Mouse (Mus musculus): ENCODE measurements around the gene Pax2. TPM values are rescaled to one million over a fixed set of nuclear protein-coding genes. Genes with fewer than 3 reads are reported as not detected.

Pax2 gene
- polyA plus RNA-seq, 1 experiment from 2014 or later: 198 TPM

DNA sequence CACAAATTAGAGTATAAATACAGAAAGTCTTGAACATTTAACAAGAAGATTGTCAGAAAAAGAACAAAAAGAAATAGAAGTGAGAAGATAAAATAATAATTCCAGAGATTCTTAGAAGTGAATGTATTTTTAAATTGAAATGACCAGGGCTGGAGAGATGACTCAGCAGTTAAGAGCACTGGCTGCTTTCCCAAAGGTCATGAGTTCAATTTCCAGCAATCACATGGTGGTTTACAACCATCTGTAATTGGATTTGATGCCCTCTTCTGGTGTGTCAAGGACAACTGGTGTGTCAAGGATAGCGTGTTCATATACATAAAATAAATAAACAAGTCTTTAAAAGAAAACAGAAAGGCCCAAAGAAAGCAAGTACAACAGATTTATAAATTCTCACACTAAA, 102.8 kb downstream of the Pax2 start:
- DNase-seq (ENCODE audit: low read depth, low spot score) (no peak), ATAC-seq (no peak)
- TF ChIP-seq CTCF (IDR thresholded peaks at IDR 0.05): no peak
- ChIA-PET POLR2A (no interaction called here), CTCF (no interaction called here)
- peaks cover 23% of the 10 kb centered on the region for H3K27me3 ChIP-seq
- in situ Hi-C loops (cut with MboI; ENCODE audit: low pct_unique_long_range_greater_than_20kb): no loop called here

- in situ Hi-C loops (cut with MboI; ENCODE audit: low pct_unique_long_range_greater_than_20kb): no loop called here
- CTCF ChIA-PET: no interaction called here
- no peak for ATAC-seq
- DNase-seq (ENCODE audit: low read depth, low spot score): no peak
- POLR2A ChIA-PET: no interaction called here
- no peak for TF ChIP-seq CTCF (IDR thresholded peaks at IDR 0.05)
- H3K27me3 ChIP-seq: peaks cover 3% of the 10 kb centered on the region
Measured at GRCm38 (mm10) chr19:44868766-44869165, 112.9 kb downstream of the Pax2 start.

DNA sequence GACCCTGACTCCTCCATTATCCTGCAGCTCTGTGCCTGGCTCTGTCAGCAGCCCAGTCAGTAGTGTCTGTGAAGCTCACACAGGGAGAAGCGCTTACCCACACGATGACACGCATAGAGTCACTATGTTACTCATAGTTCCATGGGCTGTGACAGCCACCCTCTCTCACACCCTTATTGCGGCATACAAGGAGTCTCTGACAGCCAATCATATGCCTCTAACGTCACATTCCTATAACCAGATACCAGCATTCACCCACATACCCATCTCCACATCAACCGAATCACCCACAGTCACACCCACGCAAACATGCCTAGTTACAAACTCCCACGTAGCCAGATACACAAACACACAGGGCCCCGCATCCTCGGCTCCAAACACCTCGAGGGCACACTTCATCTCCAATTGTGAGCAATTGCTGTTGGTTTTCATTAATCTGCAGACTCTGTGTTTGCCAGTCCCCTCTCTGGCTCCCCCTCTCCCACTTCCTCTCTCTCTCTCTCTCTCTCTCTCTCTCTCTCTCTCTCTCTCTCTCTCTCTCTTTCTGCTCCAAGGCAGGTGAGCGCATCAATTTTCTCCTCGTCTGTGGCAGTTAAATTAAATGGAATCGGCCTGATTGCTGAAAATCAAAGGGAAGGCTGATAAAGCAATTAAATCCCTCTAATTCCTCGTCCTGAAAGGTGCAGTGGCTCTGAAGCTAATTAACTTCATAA, 118.5 kb downstream of the Pax2 start:
- ChIA-PET POLR2A (interaction anchor here (0.6 kb wide), 1 partner anchor 233 kb away, joined by 5 read pairs; no protein-coding TSS in a partner anchor), CTCF (interaction anchor here (1.4 kb wide), 1 partner anchor 40 kb away, joined by 4 read pairs; no protein-coding TSS in a partner anchor)
- ATAC-seq (peak; percentile 29), DNase-seq (ENCODE audit: low read depth, low spot score) (no peak)
- H3K27me3 ChIP-seq: peaks cover 3% of the 10 kb centered on the region
- in situ Hi-C loops (cut with MboI; ENCODE audit: low pct_unique_long_range_greater_than_20kb): no loop called here
- TF ChIP-seq CTCF (IDR thresholded peaks at IDR 0.05): no peak

DNA sequence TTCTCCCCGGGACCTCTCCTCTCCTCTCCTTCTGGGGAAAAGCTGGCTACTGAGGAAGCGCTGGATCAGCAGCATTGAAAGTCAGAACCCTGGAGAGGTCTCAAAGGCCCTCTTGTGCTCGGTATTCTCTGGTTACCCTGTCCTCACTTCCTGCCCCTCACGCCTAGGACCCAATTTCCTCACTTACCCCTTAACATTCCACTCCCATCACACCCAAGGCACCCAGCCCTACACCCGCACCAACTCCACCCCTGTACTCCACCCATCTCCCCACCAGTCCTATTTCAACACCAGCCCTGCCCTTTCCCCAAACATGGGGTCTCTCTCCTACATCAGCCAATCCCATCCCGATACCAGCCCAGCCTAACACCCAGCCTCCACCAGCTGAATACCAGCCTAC, 119.1 kb downstream of the Pax2 start:
- ChIA-PET POLR2A (no interaction called here), CTCF (interaction anchor here (1.4 kb wide), 1 partner anchor 41 kb away, joined by 4 read pairs; no protein-coding TSS in a partner anchor)
- in situ Hi-C loops (cut with MboI; ENCODE audit: low pct_unique_long_range_greater_than_20kb): no loop called here
- ATAC-seq (no peak), DNase-seq (ENCODE audit: low read depth, low spot score) (no peak)
- peaks cover 3% of the 10 kb centered on the region for H3K27me3 ChIP-seq
- no peak for TF ChIP-seq CTCF (IDR thresholded peaks at IDR 0.05)

- ChIA-PET CTCF (interaction anchor here (1.4 kb wide), 1 partner anchor 41 kb away, joined by 4 read pairs; no protein-coding TSS in a partner anchor), POLR2A (no interaction called here)
- ATAC-seq (no peak), DNase-seq (ENCODE audit: low read depth, low spot score) (no peak)
- no peak for TF ChIP-seq CTCF (IDR thresholded peaks at IDR 0.05)
- H3K27me3 ChIP-seq: peaks cover 3% of the 10 kb centered on the region
- in situ Hi-C loops (cut with MboI; ENCODE audit: low pct_unique_long_range_greater_than_20kb): no loop called here
Measured at GRCm38 (mm10) chr19:44875718-44876117, 119.9 kb downstream of the Pax2 start.

GRCm38 (mm10) chr19:44876529-44876928, 120.7 kb downstream of the Pax2 start:
- no peak for TF ChIP-seq CTCF (IDR thresholded peaks at IDR 0.05)
- no peak for DNase-seq (ENCODE audit: low read depth, low spot score)
- peaks cover 3% of the 10 kb centered on the region for H3K27me3 ChIP-seq
- ATAC-seq: no peak
- in situ Hi-C loops (cut with MboI; ENCODE audit: low pct_unique_long_range_greater_than_20kb): no loop called here
- CTCF ChIA-PET: no interaction called here
- POLR2A ChIA-PET: no interaction called here

DNA sequence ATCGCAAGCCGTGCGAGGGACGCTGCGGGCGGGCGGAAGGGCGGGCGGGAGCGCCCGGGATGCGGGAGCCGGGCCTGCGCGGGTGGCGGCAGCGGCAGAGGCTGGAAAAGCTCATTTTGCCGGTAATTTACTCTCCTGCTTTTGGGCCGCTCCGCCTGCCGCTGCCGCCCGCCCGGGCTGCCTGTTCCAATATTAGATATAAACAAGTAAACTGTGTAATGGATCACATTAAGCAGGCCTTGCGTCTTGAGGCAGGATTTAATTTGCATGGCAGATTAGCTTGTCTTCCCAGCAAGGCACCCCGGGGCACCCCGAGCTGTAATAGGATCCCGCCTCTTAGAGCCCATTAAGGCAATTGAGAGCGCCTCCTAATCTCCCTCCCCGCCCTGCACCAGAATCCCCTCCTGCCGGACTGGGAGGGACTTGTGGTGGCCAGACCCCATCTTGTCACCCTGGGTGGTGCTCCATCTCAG, 126.7 kb downstream of the Pax2 start:
- in situ Hi-C loops (cut with MboI; ENCODE audit: low pct_unique_long_range_greater_than_20kb): no loop called here
- CTCF ChIA-PET: no interaction called here
- ATAC-seq (no peak), DNase-seq (ENCODE audit: low read depth, low spot score) (no peak)
- TF ChIP-seq CTCF (IDR thresholded peaks at IDR 0.05): no peak
- no peaks in the 10 kb centered on the region for H3K27me3 ChIP-seq
- POLR2A ChIA-PET: no interaction called here

GRCm38 (mm10) chr19:44884331-44884730, 128.5 kb downstream of the Pax2 start:
- no peak for DNase-seq (ENCODE audit: low read depth, low spot score)
- TF ChIP-seq CTCF (IDR thresholded peaks at IDR 0.05): no peak
- no peaks in the 10 kb centered on the region for H3K27me3 ChIP-seq
- no peak for ATAC-seq
- POLR2A ChIA-PET: no interaction called here
- CTCF ChIA-PET: interaction anchor here (0.9 to 1.4 kb wide), 2 partner anchors 43 to 114 kb away, joined by 3 to 4 read pairs; no protein-coding TSS in a partner anchor
- in situ Hi-C loops (cut with MboI; ENCODE audit: low pct_unique_long_range_greater_than_20kb): no loop called here

GRCm38 (mm10) chr19:44886475-44886874, 130.6 kb downstream of the Pax2 start:
- ATAC-seq: no peak
- no peak for DNase-seq (ENCODE audit: low read depth, low spot score)
- TF ChIP-seq CTCF (IDR thresholded peaks at IDR 0.05): no peak
- in situ Hi-C loops (cut with MboI; ENCODE audit: low pct_unique_long_range_greater_than_20kb): no loop called here
- CTCF ChIA-PET: interaction anchor here (1.0 to 2.3 kb wide), 7 partner anchors 10 to 304 kb away, joined by 3 to 20 read pairs (median 9); no protein-coding TSS in a partner anchor
- H3K27me3 ChIP-seq: no peaks in the 10 kb centered on the region
- POLR2A ChIA-PET: interaction anchor here (0.7 to 2.0 kb wide), 3 partner anchors 102 to 130 kb away, joined by 6 read pairs; partner anchors contain the start of gene Pax2

Other genes starting within 250 kb of the Pax2 start
- 0.83 TPM for gene Sec31b, start 210.2 kb upstream of the Pax2 start, polyA plus RNA-seq (2021)
- gene Gm20538, start 203.2 kb upstream of the Pax2 start, polyA plus RNA-seq (2021): not detected
- 681 TPM for gene Ndufb8, start 200.6 kb upstream of the Pax2 start, polyA plus RNA-seq (2021)
- gene Hif1an, start 193.2 kb upstream of the Pax2 start, polyA plus RNA-seq (2021): 25.1 TPM
- gene Slf2, start 175.1 kb downstream of the Pax2 start, polyA plus RNA-seq (2021): 100 TPM
- gene Sema4g, start 233.1 kb downstream of the Pax2 start, polyA plus RNA-seq (2021): 8.8 TPM
- 27.8 TPM for gene Twnk, start 249.6 kb downstream of the Pax2 start, polyA plus RNA-seq (2021)